Mouse (Mus musculus): ENCODE data around the gene Cyp2j7. TPM values are rescaled to one million over a fixed set of nuclear protein-coding genes. Genes with fewer than 3 reads are reported as not detected.
"Not testable (repeated sequence)": the region's sequence is repeated elsewhere in the genome, so short reads cannot be mapped to it uniquely, and the experiment has no call there.

The Cyp2j7 gene
- not detected in 2 replicates for polyA plus RNA-seq (2014; fragmentation: Nextera tagmentation; extraction: Ambion mirVana)

GRCm38 (mm10) chr4:96236559-96236958, at the start of gene Cyp2j7:
TSS of gene Cyp2j7 (minus strand) at chr4:96236659.
- H3K27me3 ChIP-seq (replicated peaks; ENCODE audit: control insufficient read depth, insufficient read depth, low read length), result no peaks in the 10 kb centered on the region
- no peak within 1 kb of the TSS for H3K9ac ChIP-seq (ENCODE audit: low read length)
- H3K9me3 ChIP-seq (ENCODE audit: control insufficient read depth, low read length), result no peaks in the 10 kb centered on the region
- H3K36me3 ChIP-seq (ENCODE audit: control insufficient read depth, insufficient read depth, low read length), result no peaks in the 10 kb centered on the region
- no peak for DNase-seq (ENCODE audit: low spot score)
- H3K27ac ChIP-seq (ENCODE audit: low read depth), result no peak within 1 kb of the TSS
- no peak for ATAC-seq (replicated peaks; ENCODE audit: low FRiP score, low TSS enrichment, low read depth)
- no peaks in the 10 kb centered on the region for H3K4me1 ChIP-seq (replicated peaks; ENCODE audit: control insufficient read depth, insufficient read depth, low read length)
- no peak within 1 kb of the TSS for H3K4me3 ChIP-seq (ENCODE audit: low read depth, low read length)
- WGBS, result 81% methylated on average over 3 of the region's 3 CpGs
- no peak within 1 kb of the TSS for H3K4me2 ChIP-seq (ENCODE audit: low read length)

- not testable (repeated sequence) for H3K27me3 ChIP-seq (replicated peaks; ENCODE audit: control insufficient read depth, insufficient read depth, low read length); H3K9ac ChIP-seq (ENCODE audit: low read length); DNase-seq (ENCODE audit: low spot score); H3K4me2 ChIP-seq (ENCODE audit: low read length); ATAC-seq (replicated peaks; ENCODE audit: low FRiP score, low TSS enrichment, low read depth); H3K4me1 ChIP-seq (replicated peaks; ENCODE audit: control insufficient read depth, insufficient read depth, low read length); H3K4me3 ChIP-seq (ENCODE audit: low read depth, low read length); H3K27ac ChIP-seq (ENCODE audit: low read depth); H3K9me3 ChIP-seq (ENCODE audit: control insufficient read depth, low read length); H3K36me3 ChIP-seq (ENCODE audit: control insufficient read depth, insufficient read depth, low read length)
- 76% methylated on average over 1 of the region's 1 CpGs for WGBS
Observed at GRCm38 (mm10) chr4:96276896-96277295, 40.4 kb upstream of the Cyp2j7 start.

- Histone ChIP-seq H3K27ac (ENCODE audit: low read depth) (no peak overlapping the region), H3K4me3 (ENCODE audit: low read depth, low read length) (no peak overlapping the region), H3K27me3 (replicated peaks; ENCODE audit: control insufficient read depth, insufficient read depth, low read length) (no peaks in the 10 kb centered on the region), H3K9me3 (ENCODE audit: control insufficient read depth, low read length) (no peaks in the 10 kb centered on the region), H3K4me2 (ENCODE audit: low read length) (no peak overlapping the region), H3K36me3 (ENCODE audit: control insufficient read depth, insufficient read depth, low read length) (no peaks in the 10 kb centered on the region), H3K9ac (ENCODE audit: low read length) (no peak overlapping the region), H3K4me1 (replicated peaks; ENCODE audit: control insufficient read depth, insufficient read depth, low read length) (no peaks in the 10 kb centered on the region)
- ATAC-seq (replicated peaks; ENCODE audit: low FRiP score, low TSS enrichment, low read depth), result peak; percentile 95
- peak; percentile 69 for DNase-seq (ENCODE audit: low spot score)
Observed at GRCm38 (mm10) chr4:96273907-96274306, 37.4 kb upstream of the Cyp2j7 start.

- no peak overlapping the region for H3K27ac ChIP-seq (ENCODE audit: low read depth)
- no peaks in the 10 kb centered on the region for H3K36me3 ChIP-seq (ENCODE audit: control insufficient read depth, insufficient read depth, low read length)
- H3K27me3 ChIP-seq (replicated peaks; ENCODE audit: control insufficient read depth, insufficient read depth, low read length), result no peaks in the 10 kb centered on the region
- H3K9ac ChIP-seq (ENCODE audit: low read length), result no peak overlapping the region
- H3K9me3 ChIP-seq (ENCODE audit: control insufficient read depth, low read length), result no peaks in the 10 kb centered on the region
- H3K4me3 ChIP-seq (ENCODE audit: low read depth, low read length), result no peak overlapping the region
- H3K4me2 ChIP-seq (ENCODE audit: low read length), result no peak overlapping the region
- WGBS, result 61% methylated on average over 1 of the region's 1 CpGs
- no peak for ATAC-seq (replicated peaks; ENCODE audit: low FRiP score, low TSS enrichment, low read depth)
- DNase-seq (ENCODE audit: low spot score), result no peak
- H3K4me1 ChIP-seq (replicated peaks; ENCODE audit: control insufficient read depth, insufficient read depth, low read length), result no peaks in the 10 kb centered on the region
Observed at GRCm38 (mm10) chr4:96196701-96197100, 39.8 kb downstream of the Cyp2j7 start.

GRCm38 (mm10) chr4:96189321-96189720, 47.1 kb downstream of the Cyp2j7 start:
- not testable (repeated sequence) for H3K4me3 ChIP-seq (ENCODE audit: low read depth, low read length); H3K9me3 ChIP-seq (ENCODE audit: control insufficient read depth, low read length); H3K4me1 ChIP-seq (replicated peaks; ENCODE audit: control insufficient read depth, insufficient read depth, low read length); H3K4me2 ChIP-seq (ENCODE audit: low read length); ATAC-seq (replicated peaks; ENCODE audit: low FRiP score, low TSS enrichment, low read depth); H3K9ac ChIP-seq (ENCODE audit: low read length); H3K27me3 ChIP-seq (replicated peaks; ENCODE audit: control insufficient read depth, insufficient read depth, low read length); H3K27ac ChIP-seq (ENCODE audit: low read depth); H3K36me3 ChIP-seq (ENCODE audit: control insufficient read depth, insufficient read depth, low read length); DNase-seq (ENCODE audit: low spot score)
- WGBS, result 95% methylated on average over 5 of the region's 5 CpGs

- H3K4me3 ChIP-seq (ENCODE audit: low read depth, low read length); H3K4me1 ChIP-seq (replicated peaks; ENCODE audit: control insufficient read depth, insufficient read depth, low read length); H3K9me3 ChIP-seq (ENCODE audit: control insufficient read depth, low read length); H3K4me2 ChIP-seq (ENCODE audit: low read length); H3K27me3 ChIP-seq (replicated peaks; ENCODE audit: control insufficient read depth, insufficient read depth, low read length); H3K9ac ChIP-seq (ENCODE audit: low read length); DNase-seq (ENCODE audit: low spot score); H3K27ac ChIP-seq (ENCODE audit: low read depth); ATAC-seq (replicated peaks; ENCODE audit: low FRiP score, low TSS enrichment, low read depth); H3K36me3 ChIP-seq (ENCODE audit: control insufficient read depth, insufficient read depth, low read length): not testable (repeated sequence)
- WGBS, result 83% methylated on average over 2 of the region's 2 CpGs
Observed at GRCm38 (mm10) chr4:96188671-96189070, 47.8 kb downstream of the Cyp2j7 start.

- 93% methylated on average over 2 of the region's 2 CpGs for WGBS
- DNase-seq (ENCODE audit: low spot score); H3K27ac ChIP-seq (ENCODE audit: low read depth): not testable (repeated sequence)
Observed at GRCm38 (mm10) chr4:96188146-96188545, 48.3 kb downstream of the Cyp2j7 start.

GRCm38 (mm10) chr4:96184716-96185115, 51.7 kb downstream of the Cyp2j7 start:
- H3K36me3 ChIP-seq (ENCODE audit: control insufficient read depth, insufficient read depth, low read length); H3K9ac ChIP-seq (ENCODE audit: low read length); H3K4me3 ChIP-seq (ENCODE audit: low read depth, low read length); H3K27ac ChIP-seq (ENCODE audit: low read depth); H3K4me1 ChIP-seq (replicated peaks; ENCODE audit: control insufficient read depth, insufficient read depth, low read length); H3K4me2 ChIP-seq (ENCODE audit: low read length); H3K27me3 ChIP-seq (replicated peaks; ENCODE audit: control insufficient read depth, insufficient read depth, low read length); ATAC-seq (replicated peaks; ENCODE audit: low FRiP score, low TSS enrichment, low read depth); H3K9me3 ChIP-seq (ENCODE audit: control insufficient read depth, low read length); DNase-seq (ENCODE audit: low spot score): not testable (repeated sequence)
- WGBS, result 88% methylated on average over 2 of the region's 2 CpGs

More at GRCm38 (mm10) chr4:96188146-96188545, 48.3 kb downstream of the Cyp2j7 start:
- H3K36me3 ChIP-seq (ENCODE audit: control insufficient read depth, insufficient read depth, low read length); ATAC-seq (replicated peaks; ENCODE audit: low FRiP score, low TSS enrichment, low read depth); H3K9ac ChIP-seq (ENCODE audit: low read length); H3K9me3 ChIP-seq (ENCODE audit: control insufficient read depth, low read length); H3K4me3 ChIP-seq (ENCODE audit: low read depth, low read length); H3K4me2 ChIP-seq (ENCODE audit: low read length); H3K27me3 ChIP-seq (replicated peaks; ENCODE audit: control insufficient read depth, insufficient read depth, low read length); H3K4me1 ChIP-seq (replicated peaks; ENCODE audit: control insufficient read depth, insufficient read depth, low read length): not testable (repeated sequence)

- Histone ChIP-seq H3K4me2 (ENCODE audit: low read length) (no peak overlapping the region), H3K4me1 (replicated peaks; ENCODE audit: control insufficient read depth, insufficient read depth, low read length) (no peaks in the 10 kb centered on the region), H3K9ac (ENCODE audit: low read length) (no peak overlapping the region), H3K4me3 (ENCODE audit: low read depth, low read length) (no peak overlapping the region), H3K36me3 (ENCODE audit: control insufficient read depth, insufficient read depth, low read length) (no peaks in the 10 kb centered on the region), H3K9me3 (ENCODE audit: control insufficient read depth, low read length) (no peaks in the 10 kb centered on the region), H3K27me3 (replicated peaks; ENCODE audit: control insufficient read depth, insufficient read depth, low read length) (no peaks in the 10 kb centered on the region), H3K27ac (ENCODE audit: low read depth) (no peak overlapping the region)
- DNase-seq (ENCODE audit: low spot score) (no peak), ATAC-seq (replicated peaks; ENCODE audit: low FRiP score, low TSS enrichment, low read depth) (no peak)
- 84% methylated on average over 1 of the region's 1 CpGs for WGBS
Observed at GRCm38 (mm10) chr4:96162839-96163238, 73.6 kb downstream of the Cyp2j7 start.
